Mouse (Mus musculus) embryonic facial prominence, embryonic 15.5 days (tissue): ENCODE measurements around the gene Dedd. TPM values are rescaled to one million over a fixed set of nuclear protein-coding genes. Genes with fewer than 3 reads are reported as not detected.
"Not testable (repeated sequence)": the region's sequence is repeated elsewhere in the genome, so short reads cannot be mapped to it uniquely, and the experiment has no call there.

Source experiments
- ATAC-seq: fragments of 200-750 bp; cut with Nextera tagmentation; 2 replicates; pipeline ENCODE4 v1.8.0; 2017; ENCODE audit warnings: low read depth, moderate TSS enrichment; ENCODE audit not compliant: insufficient number of reproducible peaks, low FRiP score, low TSS enrichment
- H3K27ac ChIP-seq: fragments of 300-500 bp; sonication (generic); replicated peaks from 2 replicates; pipeline ENCODE4 v1.5.1; 2015; ENCODE audit warnings: mild to moderate bottlenecking, inconsistent platforms
- H3K27me3 ChIP-seq: fragments of 300-500 bp; sonication (generic); 2 replicates; pipeline ENCODE4 v1.6.1; 2015; ENCODE audit warnings: inconsistent platforms
- H3K36me3 ChIP-seq: fragments of 300-500 bp; sonication (generic); 2 replicates; pipeline ENCODE4 v1.6.1; 2015; ENCODE audit warnings: mild to moderate bottlenecking, inconsistent platforms
- H3K4me1 ChIP-seq: fragments of 300-500 bp; sonication (generic); 2 replicates; pipeline ENCODE4 v1.6.1; 2015; ENCODE audit warnings: inconsistent platforms
- H3K4me2 ChIP-seq: fragments of 300-500 bp; sonication (generic); replicated peaks from 2 replicates; pipeline ENCODE4 v1.6.1; 2015; ENCODE audit warnings: mild to moderate bottlenecking, inconsistent platforms
- H3K4me3 ChIP-seq: fragments of 300-500 bp; sonication (generic); replicated peaks from 2 replicates; pipeline ENCODE4 v1.5.1; 2015; ENCODE audit warnings: mild to moderate bottlenecking, inconsistent platforms
- H3K9ac ChIP-seq: fragments of 300-500 bp; sonication (generic); 2 replicates; pipeline ENCODE4 v1.6.1; 2015; ENCODE audit warnings: inconsistent platforms
- H3K9me3 ChIP-seq: fragments of 300-500 bp; sonication (generic); replicated peaks from 2 replicates; pipeline ENCODE4 v1.6.1; 2016; ENCODE audit warnings: inconsistent platforms
- WGBS: fragments of 180-500 bp; shearing (Covaris S2); methylation state at CpG from one replicate; pipeline ENCODE4 v1.1.7; 2015; 5-methylcytosine and 5-hydroxymethylcytosine counted together
- polyA plus RNA-seq: library from polyadenylated mRNA; unstranded; fragments of >200 nt; fragmentation: Nextera tagmentation; extraction: Ambion mirVana; gene quantifications from 2 replicates; pipeline ENCODE4 v1.2.1, GENCODE M21; 2015

Gene Dedd
- polyA plus RNA-seq, 1 experiment from 2014 or later = 55.1 TPM

DNA sequence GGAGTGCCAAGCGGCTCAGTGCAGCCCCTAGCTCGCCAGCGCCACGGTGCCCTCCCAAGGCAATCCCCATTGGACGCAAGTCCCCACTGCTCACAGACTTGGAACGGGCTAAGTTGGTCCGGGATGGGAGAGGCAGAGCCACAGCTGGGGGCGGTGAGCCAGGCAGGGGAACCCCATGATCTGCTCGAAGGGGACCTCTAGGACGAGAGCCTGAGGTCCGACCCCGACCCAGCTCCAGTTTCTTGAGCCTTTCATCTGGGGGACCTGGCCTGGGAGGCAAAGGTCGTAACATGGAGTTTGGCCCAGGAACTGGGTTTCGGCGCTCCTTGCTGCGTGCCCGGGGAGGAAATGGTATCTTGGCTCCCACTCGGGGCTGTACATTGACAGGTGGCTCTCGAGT, 42.4 kb upstream of the Dedd start:
- WGBS = 86% methylated on average over 19 of the region's 19 CpGs
- H3K9me3 ChIP-seq = no peaks in the 10 kb centered on the region
- H3K9ac ChIP-seq = no peak overlapping the region
- H3K4me1 ChIP-seq = peaks cover 41% of the 10 kb centered on the region
- H3K27ac ChIP-seq = no peak overlapping the region
- no peak for ATAC-seq
- peak overlapping the region; percentile 94 for H3K4me3 ChIP-seq
- peak overlapping the region; percentile 60 for H3K4me2 ChIP-seq
- peaks cover 60% of the 10 kb centered on the region for H3K36me3 ChIP-seq
- H3K27me3 ChIP-seq = no peaks in the 10 kb centered on the region

DNA sequence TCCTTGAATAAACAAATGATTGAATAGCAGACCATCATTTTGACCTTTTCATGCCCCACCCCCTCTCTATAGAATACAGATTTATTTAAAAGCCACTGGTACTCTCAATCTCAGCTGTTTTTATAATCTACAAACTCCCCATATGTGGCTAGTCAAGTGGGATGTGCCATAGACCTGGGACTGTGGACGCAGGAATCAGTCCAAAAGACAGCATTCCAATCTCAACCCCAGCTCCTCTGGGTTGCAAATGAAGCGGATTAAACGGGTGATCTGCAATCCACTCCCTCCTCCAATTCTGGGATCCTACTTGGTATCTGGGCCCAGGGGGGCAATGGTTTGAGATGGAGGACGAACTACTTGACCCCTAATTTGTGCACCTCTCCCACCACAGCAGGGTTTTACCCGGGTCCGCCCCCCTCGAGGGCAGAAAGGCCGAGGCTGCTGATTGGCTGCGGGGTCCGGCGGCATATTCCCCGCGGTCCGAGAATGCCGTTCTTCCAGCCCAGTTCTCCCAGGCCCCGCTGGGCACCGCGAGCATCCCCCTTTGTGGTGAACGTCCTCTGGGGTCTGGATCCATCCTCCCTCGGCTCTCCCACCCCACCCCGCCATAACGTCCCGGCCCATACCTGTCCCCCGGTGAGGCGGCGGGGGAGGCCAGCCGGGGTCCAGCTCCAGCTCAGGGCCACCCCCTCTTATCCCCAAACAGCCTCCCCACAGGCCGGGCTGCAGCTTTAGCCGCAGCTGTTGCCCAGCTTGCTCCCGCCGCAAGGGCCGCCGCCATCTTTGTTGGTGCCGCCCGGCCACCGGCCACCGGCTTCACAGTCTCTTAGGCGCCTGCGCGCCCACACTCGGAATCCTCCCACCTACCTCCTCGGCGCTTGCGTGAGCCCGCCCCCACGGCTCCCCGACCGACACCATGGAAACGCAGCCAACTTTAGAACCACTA, 41.5 kb upstream of the Dedd start, which contains the start of gene Usp21:
Usp21 (minus strand) TSS at position 856 of the 946 bp plus-strand sequence.
- ATAC-seq = peak; percentile 93
- H3K27me3 ChIP-seq = no peaks in the 10 kb centered on the region
- under 1% methylated on average over 49 of the region's 49 CpGs for WGBS

DNA sequence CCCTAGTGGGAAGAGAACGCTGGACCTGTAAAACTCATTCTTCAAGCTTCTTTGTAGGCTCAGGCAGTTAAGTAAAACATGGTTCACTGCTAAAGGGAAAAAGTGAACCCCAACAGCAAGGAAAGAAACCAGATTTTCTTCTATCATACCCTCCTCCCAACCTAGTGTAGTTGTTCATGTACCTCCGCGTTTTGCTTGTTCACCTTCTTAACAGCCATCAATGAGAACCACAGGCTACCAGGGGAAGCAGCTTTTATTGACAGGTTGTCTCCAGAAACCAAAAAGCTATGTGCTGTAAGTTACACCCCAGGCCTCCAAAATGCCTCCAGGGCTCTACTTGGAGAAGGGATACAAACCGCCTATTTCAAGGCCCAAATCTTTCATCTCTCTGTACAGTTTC, 40.6 kb upstream of the Dedd start:
- Histone ChIP-seq H3K27me3 (no peaks in the 10 kb centered on the region), H3K4me3 (peak overlapping the region; percentile 94), H3K27ac (peak overlapping the region; percentile 78), H3K9ac (0 out of 2 replicates have a peak overlapping the region, but pooled peaks have one; percentile 93), H3K36me3 (peaks cover 50% of the 10 kb centered on the region), H3K9me3 (no peaks in the 10 kb centered on the region), H3K4me2 (peak overlapping the region; percentile 60), H3K4me1 (peaks cover 42% of the 10 kb centered on the region)
- WGBS = 55% methylated on average over 4 of the region's 4 CpGs
- no peak for ATAC-seq

More for the DNA sequence above, 41.5 kb upstream of the Dedd start, which contains the start of gene Usp21:
- Histone ChIP-seq H3K36me3 (peaks cover 54% of the 10 kb centered on the region), H3K9me3 (no peaks in the 10 kb centered on the region), H3K9ac (peak within 1 kb of the TSS; percentile 93), H3K4me1 (peaks cover 41% of the 10 kb centered on the region), H3K27ac (peak within 1 kb of the TSS; percentile 90), H3K4me2 (peak within 1 kb of the TSS; percentile 60), H3K4me3 (peak within 1 kb of the TSS; percentile 94)

DNA sequence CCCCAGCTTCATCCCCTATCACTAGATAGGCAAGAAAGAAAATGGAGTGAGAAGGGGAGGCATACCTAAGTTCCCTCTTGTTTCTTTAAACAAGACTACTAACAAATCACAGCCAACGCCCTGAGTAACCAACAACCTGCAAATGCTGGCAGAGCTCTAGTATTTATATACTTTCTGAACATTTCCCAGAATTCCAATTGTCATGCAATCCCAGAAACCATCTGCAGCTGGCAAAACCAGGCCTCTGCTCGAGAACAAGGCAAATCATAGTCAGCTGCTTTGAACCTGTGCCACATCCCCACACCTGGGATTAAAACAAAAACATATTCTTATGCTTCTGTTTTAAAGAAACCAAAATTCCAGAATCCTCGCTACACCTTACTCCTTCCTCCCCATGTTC, 35.6 kb upstream of the Dedd start:
- no peak overlapping the region for H3K9ac ChIP-seq
- peak overlapping the region; percentile 62 for H3K4me2 ChIP-seq

DNA sequence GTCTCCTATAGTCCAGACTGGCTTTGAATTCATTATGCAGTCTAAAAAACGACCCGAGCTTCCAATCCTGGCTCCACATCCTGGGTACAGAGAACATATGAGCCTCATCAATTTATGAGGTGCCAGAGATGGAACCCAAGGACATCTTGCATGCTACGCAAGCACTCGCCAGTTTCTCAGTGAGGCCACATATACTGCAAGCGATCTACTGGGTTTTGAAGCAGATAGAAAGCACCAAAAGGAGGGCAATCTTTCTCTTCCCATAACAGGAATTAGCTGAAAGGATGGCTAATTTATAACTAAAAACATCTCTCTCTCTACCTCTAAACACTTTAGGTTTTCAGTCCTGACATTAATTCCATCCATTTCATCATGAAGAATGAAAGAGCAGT, 35.0 kb upstream of the Dedd start:
- H3K4me2 ChIP-seq = peak overlapping the region; percentile 62

More for the DNA sequence above, 35.6 kb upstream of the Dedd start:
- Histone ChIP-seq H3K27me3 (peaks cover 13% of the 10 kb centered on the region; the same call in 1 of the 2 replicates), H3K36me3 (peaks cover 16% of the 10 kb centered on the region; the same call in 1 of the 2 replicates), H3K4me1 (peaks cover 24% of the 10 kb centered on the region), H3K4me3 (peak overlapping the region; percentile 68), H3K9me3 (no peaks in the 10 kb centered on the region), H3K27ac (no peak overlapping the region)
- no peak for ATAC-seq
- 62% methylated on average over 3 of the region's 3 CpGs for WGBS

DNA sequence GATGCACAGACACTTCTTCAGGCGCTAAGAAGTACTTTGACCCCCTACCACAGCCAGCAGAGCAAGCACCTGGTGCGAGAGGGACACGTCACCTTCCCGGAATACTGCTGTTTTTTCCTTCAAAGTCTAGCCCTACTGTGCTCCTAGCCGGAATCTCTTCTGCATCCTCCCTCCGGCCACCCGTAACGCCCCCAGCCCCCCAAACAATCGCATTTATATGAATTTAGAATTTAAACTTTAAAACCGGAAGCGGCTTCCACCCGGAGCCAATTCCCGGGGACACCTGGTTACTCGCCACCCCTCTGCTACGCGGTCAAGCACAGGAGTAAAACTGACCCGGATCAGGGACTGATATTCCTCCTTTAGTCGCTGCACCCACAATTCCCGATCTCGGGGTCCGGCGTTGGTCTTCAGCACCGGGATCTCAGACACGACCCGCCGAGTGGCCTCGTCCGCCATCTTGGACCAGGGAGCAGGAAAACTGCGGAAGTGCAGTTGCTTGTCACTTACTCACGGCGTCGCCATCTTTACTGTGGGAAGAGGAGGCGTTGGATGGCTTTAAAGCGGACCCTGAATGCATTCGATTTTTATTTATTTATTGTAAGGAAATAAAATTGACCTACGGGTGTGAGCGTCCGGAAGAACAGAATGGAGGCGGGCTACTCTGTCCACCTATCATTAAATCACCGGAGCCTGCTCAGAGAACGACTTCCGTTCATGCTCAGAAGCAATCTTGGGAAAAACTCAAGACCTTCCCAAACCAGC, 34.5 kb upstream of the Dedd start, which contains the start of gene Ufc1:
Ufc1 (minus strand) TSS at position 727 of the 765 bp plus-strand sequence.
- Histone ChIP-seq H3K9me3 (no peaks in the 10 kb centered on the region), H3K27ac (peak within 1 kb of the TSS; percentile 95), H3K36me3 (peaks cover 6% of the 10 kb centered on the region; the same call in 1 of the 2 replicates), H3K27me3 (peaks cover 18% of the 10 kb centered on the region), H3K4me1 (peaks cover 18% of the 10 kb centered on the region), H3K4me2 (peak within 1 kb of the TSS; percentile 62), H3K4me3 (peak within 1 kb of the TSS; percentile 68), H3K9ac (peak within 1 kb of the TSS; percentile 71)
- ATAC-seq = peak; percentile 80
- WGBS = under 1% methylated on average over 42 of the region's 42 CpGs

More for the DNA sequence above, 35.0 kb upstream of the Dedd start:
- Histone ChIP-seq H3K9me3 (no peaks in the 10 kb centered on the region), H3K27me3 (peaks cover 18% of the 10 kb centered on the region), H3K36me3 (peaks cover 11% of the 10 kb centered on the region; the same call in 1 of the 2 replicates), H3K4me1 (peaks cover 19% of the 10 kb centered on the region), H3K4me3 (peak overlapping the region; percentile 68), H3K9ac (peak overlapping the region; percentile 71), H3K27ac (peak overlapping the region; percentile 95)
- WGBS = 34% methylated on average over 5 of the region's 5 CpGs
- ATAC-seq = no peak

DNA sequence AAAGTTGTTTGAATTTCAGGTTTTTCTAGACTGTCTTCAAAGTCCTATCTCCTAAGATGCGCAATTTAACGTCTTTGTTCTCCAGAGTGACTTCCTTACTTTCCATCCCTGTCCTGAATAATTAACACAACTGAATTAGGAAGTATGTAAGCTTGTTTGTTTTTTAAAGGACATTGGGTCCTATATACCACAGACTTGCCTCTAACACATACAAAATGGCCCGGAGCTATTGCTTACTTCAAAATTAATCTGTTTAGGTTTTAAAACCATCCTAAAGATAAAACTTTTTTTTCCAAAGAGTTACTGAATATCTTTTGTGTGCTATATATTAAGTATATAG, 33.9 kb upstream of the Dedd start:
- Histone ChIP-seq H3K4me2 (peak overlapping the region; percentile 62), H3K4me3 (peak overlapping the region; percentile 68), H3K27ac (peak overlapping the region; percentile 95), H3K36me3 (peaks cover under 1% of the 10 kb centered on the region; the same call in 1 of the 2 replicates), H3K27me3 (peaks cover 18% of the 10 kb centered on the region), H3K9ac (no peak overlapping the region), H3K4me1 (peaks cover 18% of the 10 kb centered on the region), H3K9me3 (no peaks in the 10 kb centered on the region)
- 13% methylated on average over 3 of the region's 3 CpGs for WGBS
- no peak for ATAC-seq

DNA sequence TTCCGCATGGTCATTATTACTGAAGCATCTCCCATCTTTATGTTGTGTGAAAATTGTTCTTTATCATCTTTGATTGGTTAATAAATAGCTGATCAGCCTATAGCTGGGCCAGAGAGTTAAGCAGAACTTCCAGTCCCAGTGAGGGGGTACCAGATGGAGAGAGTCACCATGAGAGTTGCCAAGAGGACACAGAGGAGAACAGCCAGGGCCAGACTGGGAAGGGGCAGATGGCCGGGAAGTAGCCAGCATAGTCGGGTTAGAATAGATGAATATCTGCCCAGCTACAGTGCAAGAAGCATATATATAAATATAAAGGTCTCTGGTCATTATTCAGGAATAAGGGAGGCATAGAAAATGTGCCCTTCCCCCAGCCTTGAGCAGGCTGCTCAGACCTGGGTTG, 30.7 kb upstream of the Dedd start:
- no peak overlapping the region for H3K9ac ChIP-seq
- H3K9me3 ChIP-seq = no peaks in the 10 kb centered on the region
- peaks cover 18% of the 10 kb centered on the region for H3K27me3 ChIP-seq
- peaks cover 7% of the 10 kb centered on the region for H3K4me1 ChIP-seq
- H3K4me2 ChIP-seq = no peak overlapping the region
- ATAC-seq = no peak
- WGBS = 69% methylated on average over 3 of the region's 3 CpGs
- H3K36me3 ChIP-seq = no peaks in the 10 kb centered on the region
- no peak overlapping the region for H3K27ac ChIP-seq
- no peak overlapping the region for H3K4me3 ChIP-seq

DNA sequence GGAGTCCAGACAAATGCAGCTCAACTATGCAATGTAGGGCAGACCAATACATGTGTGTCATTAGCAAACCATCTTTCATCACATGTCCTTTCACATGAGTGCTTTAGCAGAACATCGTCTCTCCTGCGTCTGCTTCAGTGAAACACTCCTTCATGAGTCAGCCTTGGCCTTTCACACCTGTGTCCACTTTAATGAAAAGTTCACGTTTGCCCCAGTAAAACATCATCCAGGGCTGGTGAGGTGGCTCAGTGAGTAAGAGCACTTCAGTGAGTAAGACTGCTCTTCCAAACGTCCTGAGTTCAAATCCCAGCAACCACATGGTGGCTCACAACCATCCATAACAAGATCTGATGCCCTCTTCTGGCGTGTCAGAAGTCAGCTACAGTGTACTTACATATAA, 22.8 kb upstream of the Dedd start:
- not testable (repeated sequence) for H3K27ac ChIP-seq, H3K9ac ChIP-seq, H3K4me3 ChIP-seq, H3K27me3 ChIP-seq, H3K36me3 ChIP-seq, H3K9me3 ChIP-seq, H3K4me2 ChIP-seq, ATAC-seq, H3K4me1 ChIP-seq
- 66% methylated on average over 5 of the region's 5 CpGs for WGBS

DNA sequence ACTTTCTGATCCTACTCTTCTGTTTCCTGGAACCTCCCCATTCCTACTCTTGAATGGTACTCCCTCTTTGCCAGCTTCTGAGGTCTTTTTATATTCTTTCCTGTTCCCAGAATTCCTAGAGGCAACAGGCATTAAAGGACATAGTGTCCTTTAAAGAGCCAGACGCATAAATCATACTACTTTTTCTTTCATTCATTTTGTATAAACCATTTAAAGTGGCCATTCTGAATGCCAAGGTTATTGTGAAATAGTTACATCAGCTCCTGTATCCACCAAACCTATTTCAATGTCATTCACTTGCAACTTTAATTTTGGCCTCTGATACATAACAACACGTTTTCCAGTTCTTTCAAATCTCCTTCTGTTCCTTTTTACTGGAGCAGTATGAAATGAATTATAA, 19.6 kb upstream of the Dedd start:
- 61% methylated on average over 2 of the region's 2 CpGs for WGBS
- Histone ChIP-seq H3K27ac (no peak overlapping the region), H3K9me3 (no peaks in the 10 kb centered on the region), H3K4me3 (no peak overlapping the region), H3K4me1 (no peaks in the 10 kb centered on the region), H3K4me2 (no peak overlapping the region), H3K9ac (no peak overlapping the region), H3K27me3 (no peaks in the 10 kb centered on the region), H3K36me3 (no peaks in the 10 kb centered on the region)
- no peak for ATAC-seq

DNA sequence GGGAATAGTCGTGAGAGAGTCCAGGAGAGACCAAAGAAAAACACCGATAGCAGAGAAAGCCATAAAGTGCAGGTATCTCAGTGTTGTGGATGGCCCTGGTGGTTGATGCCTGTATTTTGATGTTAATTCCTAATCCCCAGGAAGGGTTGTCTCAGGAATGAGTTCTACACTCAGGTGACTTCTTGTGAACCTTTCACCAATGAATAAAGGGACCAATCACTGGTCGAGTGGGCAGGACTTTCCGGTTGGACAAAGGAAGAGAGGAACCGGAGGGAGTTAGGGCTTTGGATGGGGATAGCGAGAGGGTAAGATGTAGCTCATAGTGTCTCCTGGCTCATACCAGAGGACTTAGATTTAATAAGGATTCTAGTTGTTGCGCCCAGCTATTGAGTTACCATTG, 9.2 kb upstream of the Dedd start:
- H3K9ac ChIP-seq = no peak overlapping the region
- no peak overlapping the region for H3K4me2 ChIP-seq
- H3K4me3 ChIP-seq = no peak overlapping the region
- no peaks in the 10 kb centered on the region for H3K4me1 ChIP-seq
- H3K9me3 ChIP-seq = no peaks in the 10 kb centered on the region
- WGBS = 14% methylated on average over 7 of the region's 7 CpGs
- H3K27ac ChIP-seq = no peak overlapping the region
- ATAC-seq = no peak
- no peaks in the 10 kb centered on the region for H3K36me3 ChIP-seq
- no peaks in the 10 kb centered on the region for H3K27me3 ChIP-seq
